In the genomic region with DNA sequence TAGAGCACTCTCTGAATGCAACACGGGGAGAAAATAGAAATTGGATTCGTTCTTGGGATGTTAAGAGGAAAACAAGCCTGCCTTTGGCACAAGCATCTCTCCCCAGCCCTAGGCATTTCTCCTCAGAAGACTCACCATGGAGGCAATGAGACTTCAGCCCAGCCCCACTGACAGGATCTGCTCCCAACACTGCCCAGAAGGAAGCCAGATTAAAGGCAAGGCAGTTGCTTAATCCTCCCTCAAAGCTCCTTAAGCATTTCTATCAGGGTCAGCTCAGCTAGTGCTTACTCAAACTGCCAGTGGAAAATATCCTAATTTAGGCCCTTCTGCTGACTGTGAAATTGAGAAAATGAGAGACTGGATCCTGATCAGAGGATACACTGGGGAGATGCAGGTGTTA, we compare ENCODE assay signal across 13 mouse cellular contexts.
"Had no signal": no experiment of that assay in that cellular context is flagged by ENCODE, and none has a peak within 500 bp of the region (broad histone marks: within the 10 kb centered on the region; RNA-seq: fewer than 3 reads in every experiment).

No protein-coding gene starts in this region.

- H3K9ac ChIP-seq: limb, embryonic 15.5 days; liver, embryonic 12.5 days; lung, embryonic 15.5 days; neural tube, embryonic 12.5 days had no signal

- H3K36me3 ChIP-seq: limb, embryonic 15.5 days; liver, embryonic 12.5 days; lung, embryonic 15.5 days; neural tube, embryonic 12.5 days had no signal

- H3K27me3 ChIP-seq: limb, embryonic 15.5 days; liver, embryonic 12.5 days; lung, embryonic 15.5 days; megakaryocyte, embryonic 14.5 days; neural tube, embryonic 12.5 days had no signal

- H3K4me3 ChIP-seq: limb, embryonic 15.5 days; liver, embryonic 12.5 days; lung, embryonic 15.5 days; megakaryocyte, embryonic 14.5 days; myocyte; neural tube, embryonic 12.5 days had no signal

- H3K4me2 ChIP-seq: limb, embryonic 15.5 days; liver, embryonic 12.5 days; lung, embryonic 15.5 days; neural tube, embryonic 12.5 days had no signal

- H3K9me3 ChIP-seq: limb, embryonic 15.5 days; liver, embryonic 12.5 days; lung, embryonic 15.5 days; neural tube, embryonic 12.5 days had no signal

- H3K27ac ChIP-seq: limb, embryonic 15.5 days; liver, embryonic 12.5 days; lung, embryonic 15.5 days; macrophage; neural tube, embryonic 12.5 days had no signal

- DNase-seq: kidney, adult 8-10 months; kidney, postnatal 36 days; lung, postnatal 14 days; thymus, postnatal 36 days had no signal

- H3K4me1 ChIP-seq: limb, embryonic 15.5 days; liver, embryonic 12.5 days; lung, embryonic 15.5 days; megakaryocyte, embryonic 14.5 days; neural tube, embryonic 12.5 days had no signal

- ATAC-seq: inflammation-experienced regulatory T-cells, adult 6 months; intestine, postnatal 0 days; liver, embryonic 12.5 days had no signal
